In the genomic region with DNA sequence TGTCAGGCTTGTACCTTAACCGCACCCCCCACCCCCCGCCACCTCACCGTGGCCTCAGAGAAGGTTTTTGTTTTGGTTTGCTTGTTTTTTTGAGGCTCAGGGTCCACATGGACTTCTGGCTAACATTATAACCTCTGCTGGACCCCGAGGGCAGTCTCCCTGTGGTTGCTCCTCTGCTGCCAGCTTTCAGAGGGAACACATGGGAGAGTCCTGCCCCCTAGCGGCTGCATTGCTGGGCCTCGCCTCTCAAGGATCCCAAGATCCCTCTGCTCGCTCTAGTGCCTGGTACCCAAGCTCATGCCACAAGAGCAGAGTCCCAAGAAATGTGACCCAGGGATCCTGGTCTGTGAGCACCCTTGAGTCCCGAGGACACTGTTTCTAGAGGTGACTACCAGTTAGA, we compare ENCODE assay signal across 9 mouse cellular contexts. TPM values are rescaled to one million over a fixed set of nuclear protein-coding genes. Genes with fewer than 3 reads are reported as not detected.
A peak's percentile ranks its signal among the peaks of the same experiment; 100 is the strongest.
DNase-seq lines count a peak whose midpoint lies in the region; ATAC-seq and TF ChIP-seq lines count a peak whose summit lies in the region.
"Had no signal": no experiment of that assay in that cellular context is flagged by ENCODE, and none has a peak within 500 bp of the region (broad histone marks: within the 10 kb centered on the region; RNA-seq: fewer than 3 reads in every experiment).

No protein-coding gene starts in this region.

- no peaks in the 10 kb centered on the region for H3K27me3 ChIP-seq in midbrain, embryonic 10.5 days (ENCODE audit: low read depth, poor library complexity, severe bottlenecking)
- no peaks in the 10 kb centered on the region for H3K27me3 ChIP-seq in midbrain, embryonic 15.5 days (replicated peaks)
- no peaks in the 10 kb centered on the region for H3K27me3 ChIP-seq in liver, embryonic 14.5 days (ENCODE audit: control insufficient read depth, insufficient read depth, low read length)
- H3K27me3 ChIP-seq: heart, embryonic 15.5 days; neural tube, embryonic 13.5 days had no signal

- no peaks in the 10 kb centered on the region for H3K36me3 ChIP-seq in midbrain, embryonic 10.5 days
- H3K36me3 ChIP-seq in midbrain, embryonic 15.5 days (replicated peaks) = no peaks in the 10 kb centered on the region
- no peaks in the 10 kb centered on the region for H3K36me3 ChIP-seq in liver, embryonic 14.5 days (replicated peaks; ENCODE audit: control insufficient read depth, insufficient read depth, low read depth)
- H3K36me3 ChIP-seq: heart, embryonic 15.5 days; neural tube, embryonic 13.5 days had no signal

- H3K4me3 ChIP-seq in midbrain, embryonic 10.5 days = no peak overlapping the region
- no peak overlapping the region for H3K4me3 ChIP-seq in midbrain, embryonic 15.5 days
- no peak overlapping the region for H3K4me3 ChIP-seq in liver, embryonic 14.5 days (ENCODE audit: insufficient read depth in 1 of 2, low read depth in 2 of 2, low read length in 2 of 2)
- H3K4me3 ChIP-seq: heart, embryonic 15.5 days; neural tube, embryonic 13.5 days had no signal

- WGBS in midbrain, embryonic 10.5 days = 32% methylated on average over 8 of the region's 8 CpGs
- WGBS in midbrain, embryonic 15.5 days = 41% methylated on average over 8 of the region's 8 CpGs
- 27% methylated on average over 8 of the region's 8 CpGs for WGBS in liver, embryonic 14.5 days (ENCODE audit: insufficient replicate concordance)

- no peak for ATAC-seq in midbrain, embryonic 15.5 days (replicated peaks)
- ATAC-seq in liver, embryonic 14.5 days (ENCODE audit: insufficient read depth) = no peak

- H3K4me1 ChIP-seq in midbrain, embryonic 10.5 days = peaks cover 14% of the 10 kb centered on the region
- H3K4me1 ChIP-seq in midbrain, embryonic 15.5 days = peaks cover 23% of the 10 kb centered on the region
- H3K4me1 ChIP-seq in liver, embryonic 14.5 days (replicated peaks; ENCODE audit: control insufficient read depth in 2 of 2, insufficient read depth in 2 of 2, low read length in 1 of 2) = peaks cover 3 to 6% of the 10 kb centered on the region in 2 experiments; a peak in 3 of 4 replicates

- TF ChIP-seq CTCF in liver, embryonic 14.5 days (IDR thresholded peaks at IDR 0.05; ENCODE audit: low read depth) = peak; percentile 91

- no peak overlapping the region for H3K27ac ChIP-seq in midbrain, embryonic 10.5 days (replicated peaks)
- no peak overlapping the region for H3K27ac ChIP-seq in midbrain, embryonic 15.5 days
- H3K27ac ChIP-seq in liver, embryonic 14.5 days = no peak overlapping the region
- H3K27ac ChIP-seq: heart, embryonic 15.5 days; neural tube, embryonic 13.5 days had no signal

- no peaks in the 10 kb centered on the region for H3K9me3 ChIP-seq in midbrain, embryonic 10.5 days (replicated peaks)
- no peaks in the 10 kb centered on the region for H3K9me3 ChIP-seq in midbrain, embryonic 15.5 days
- no peaks in the 10 kb centered on the region for H3K9me3 ChIP-seq in liver, embryonic 14.5 days (ENCODE audit: control insufficient read depth, low read length)
- H3K9me3 ChIP-seq: heart, embryonic 15.5 days; neural tube, embryonic 13.5 days had no signal

- no peak overlapping the region for H3K4me2 ChIP-seq in midbrain, embryonic 15.5 days
- no peak overlapping the region for H3K4me2 ChIP-seq in liver, embryonic 14.5 days (ENCODE audit: low read depth)
- H3K4me2 ChIP-seq: heart, embryonic 15.5 days; neural tube, embryonic 13.5 days had no signal

- H3K9ac ChIP-seq in midbrain, embryonic 15.5 days = no peak overlapping the region
- no peak overlapping the region for H3K9ac ChIP-seq in liver, embryonic 14.5 days (replicated peaks)
- H3K9ac ChIP-seq: heart, embryonic 15.5 days; neural tube, embryonic 13.5 days had no signal

- DNase-seq in midbrain, embryonic 10.5 days (ENCODE audit: low spot score) = peak; percentile 74
- peak; percentile 78 for DNase-seq in NIH3T3 (ENCODE audit: low read depth)
- DNase-seq in c-Kit-positive CD71-positive TER-119-positive erythroid progenitor cells, embryonic 14.5 days (ENCODE audit: low spot score) = peak; percentile 56
- peak; percentile 68 for DNase-seq in heart, postnatal 4 days
- peak in 2 of 3 experiments; percentile 25 to 35 for DNase-seq in liver, embryonic 14.5 days (ENCODE audit: low read depth in 3 of 3, low spot score in 3 of 3)
- DNase-seq in spleen, adult 12 weeks (ENCODE audit: low spot score) = peak; percentile 31

- TF ChIP-seq EP300 in liver, embryonic 14.5 days (IDR thresholded peaks at IDR 0.05; ENCODE audit: low read depth) = no peak

RNA-seq across cellular contexts. Expression of gene Sfmbt1, which starts 15.0 kb away (rescaled TPM):
- 22.4 and 22.6 TPM in 2 replicates for polyA plus RNA-seq in midbrain, embryonic 10.5 days (2016; fragmentation: Nextera tagmentation; extraction: Ambion mirVana)
- polyA plus RNA-seq in midbrain, embryonic 15.5 days (2015; fragmentation: Nextera tagmentation; extraction: Ambion mirVana) = 19.4 and 21.9 TPM in 2 replicates
- total RNA-seq in heart, postnatal 4 days (2021) = 10 to 100 TPM; 20.4 to 20.7 TPM
- polyA plus RNA-seq in liver, embryonic 14.5 days (2012; rRNA removed) = 2.0 and 3.9 TPM in 2 replicates
- 11.9 and 13.0 TPM in 2 replicates for polyA plus RNA-seq in liver, embryonic 14.5 days (2014; fragmentation: Nextera tagmentation; extraction: Ambion mirVana)

RNA-seq across cellular contexts. Expression of gene Rft1, which starts 45.5 kb away (rescaled TPM):
- polyA plus RNA-seq in midbrain, embryonic 10.5 days (2016; fragmentation: Nextera tagmentation; extraction: Ambion mirVana) = 14.8 and 15.3 TPM in 2 replicates
- polyA plus RNA-seq in midbrain, embryonic 15.5 days (2015; fragmentation: Nextera tagmentation; extraction: Ambion mirVana) = 7.6 and 9.6 TPM in 2 replicates
- 10 to 100 TPM in 1 of 2 experiments, 1 to 10 TPM in 1; 9.6 to 10.5 TPM for total RNA-seq in heart, postnatal 4 days (2021)
- polyA plus RNA-seq in liver, embryonic 14.5 days (2012; rRNA removed) = 3.0 and 3.4 TPM in 2 replicates
- 2.8 and 2.9 TPM in 2 replicates for polyA plus RNA-seq in liver, embryonic 14.5 days (2014; fragmentation: Nextera tagmentation; extraction: Ambion mirVana)
